Mouse (Mus musculus) heart, postnatal 25 days (tissue): ENCODE measurements at regions not wholly inside any gene's neighbourhood (a gene's known extent, or its start where the extent isn't known, plus 50 kb on each side); places are given as distances from the start of the nearest gene placed in this dataset.

Source experiments
- DNase-seq: peaks from one replicate; pipeline ENCODE4 v3.0.0; 2022; ENCODE audit warnings: low spot score
- intact Hi-C: fragments of 180-260 bp; cut with DNase I; formaldehyde crosslinking; loops from one replicate; pipeline ENCODE4 v1.15.1; 2025

- intact Hi-C loops, result no loop called here
- no peak for DNase-seq
Observed at GRCm38 (mm10) chr12:82105184-82106031, 63.7 kb upstream of the Sipa1l1 start.

- intact Hi-C loops, result loop anchor here (5.0 kb wide), 1 partner anchor 172 kb away; no protein-coding TSS in a partner anchor
- DNase-seq, result no peak
Observed at GRCm38 (mm10) chr12:82115766-82116165, 53.4 kb upstream of the Sipa1l1 start.
